Mouse (Mus musculus) neutrophil, adult 59 days (primary cell): Measurements from ENCODE around the gene Hspa2. TPM values are rescaled to one million over a fixed set of nuclear protein-coding genes. Genes with fewer than 3 reads are reported as not detected.

Experiments used
- total RNA-seq, 2 experiments: library from RNA; stranded (reverse); gene quantifications; 1 replicate in 1 of 2; 2 replicates in 1 of 2; pipeline ENCODE4 v1.2.4; 2023

The Hspa2 gene
- total RNA-seq = 1 to 10 TPM; 5.8 to 6.6 TPM

DNA sequence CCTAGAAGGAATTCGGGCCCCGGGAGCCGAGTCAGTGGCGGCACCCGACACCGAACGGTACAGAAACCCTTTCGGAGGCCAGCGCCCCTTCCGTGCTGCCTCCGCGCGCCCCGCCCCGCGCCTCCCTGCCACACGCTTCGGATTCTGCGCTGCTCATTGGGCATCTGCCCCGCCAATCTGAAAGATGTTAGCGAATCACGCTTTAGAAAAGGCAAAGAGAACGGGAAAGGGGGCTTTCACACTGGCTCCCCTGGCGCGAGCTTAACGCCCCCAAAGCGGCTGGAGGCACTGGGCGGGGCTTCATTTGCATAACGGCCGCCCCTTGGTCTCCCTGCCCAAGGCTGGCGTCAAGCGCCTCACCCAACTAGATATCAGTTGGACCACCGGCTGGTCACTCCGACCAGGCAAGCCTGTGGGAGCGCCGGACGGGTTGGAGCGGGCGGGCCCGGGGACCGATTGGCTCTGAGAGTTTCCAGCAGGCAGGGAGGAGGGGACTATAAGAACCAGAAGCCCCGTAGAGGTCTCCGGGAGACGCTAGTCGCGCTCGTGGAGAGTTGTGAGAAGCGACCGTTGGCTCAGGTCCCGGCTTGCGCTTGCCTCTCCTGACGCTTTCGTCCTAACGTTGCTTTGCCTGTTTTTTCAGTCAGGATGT lies at the start of gene Hspa2:
Gene Hspa2, plus strand, starts transcription at position 291 of the 652 bp plus-strand sequence.

DNA sequence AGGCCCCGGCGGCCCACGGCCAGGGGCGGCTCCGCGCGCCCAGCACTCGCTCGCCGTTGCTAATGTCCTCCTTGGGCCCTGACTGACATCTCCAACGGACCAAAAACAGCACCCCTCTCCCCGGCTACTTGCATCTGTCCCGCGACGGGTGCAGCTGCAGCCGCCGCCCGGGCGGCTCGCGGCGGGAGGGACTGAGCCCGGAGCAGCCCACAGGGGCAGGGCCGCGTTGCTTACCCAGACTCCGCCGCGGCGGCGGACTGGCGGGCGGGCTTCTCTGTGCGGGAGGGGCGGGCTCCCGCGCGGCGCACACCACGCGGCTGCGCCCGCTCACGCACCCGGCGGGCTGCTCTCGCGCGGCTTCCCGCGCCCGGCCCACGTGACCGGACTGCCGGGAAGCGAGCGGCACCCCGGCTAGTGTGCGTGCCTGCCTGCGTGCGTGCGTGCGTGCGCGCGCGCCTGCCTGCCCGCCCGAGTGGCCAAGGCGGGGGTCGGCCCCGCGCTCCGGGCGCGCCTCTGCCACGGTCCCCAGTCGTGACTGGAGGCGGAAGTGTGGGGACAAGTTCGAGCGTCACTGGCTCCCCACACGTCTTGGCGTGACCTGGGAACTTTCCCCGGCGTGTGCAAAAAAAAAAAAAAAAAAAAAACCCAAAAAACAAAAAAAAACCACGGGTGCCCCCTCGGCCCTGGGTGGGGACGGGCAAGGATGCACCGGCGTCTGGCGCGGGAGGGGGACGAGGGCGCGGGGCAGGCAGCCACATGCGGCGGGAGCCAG lies 34.6 kb upstream of the Hspa2 start, which contains the start of gene Zbtb25:
Gene Zbtb25, minus strand, starts transcription at position 397 of the 772 bp plus-strand sequence.

DNA sequence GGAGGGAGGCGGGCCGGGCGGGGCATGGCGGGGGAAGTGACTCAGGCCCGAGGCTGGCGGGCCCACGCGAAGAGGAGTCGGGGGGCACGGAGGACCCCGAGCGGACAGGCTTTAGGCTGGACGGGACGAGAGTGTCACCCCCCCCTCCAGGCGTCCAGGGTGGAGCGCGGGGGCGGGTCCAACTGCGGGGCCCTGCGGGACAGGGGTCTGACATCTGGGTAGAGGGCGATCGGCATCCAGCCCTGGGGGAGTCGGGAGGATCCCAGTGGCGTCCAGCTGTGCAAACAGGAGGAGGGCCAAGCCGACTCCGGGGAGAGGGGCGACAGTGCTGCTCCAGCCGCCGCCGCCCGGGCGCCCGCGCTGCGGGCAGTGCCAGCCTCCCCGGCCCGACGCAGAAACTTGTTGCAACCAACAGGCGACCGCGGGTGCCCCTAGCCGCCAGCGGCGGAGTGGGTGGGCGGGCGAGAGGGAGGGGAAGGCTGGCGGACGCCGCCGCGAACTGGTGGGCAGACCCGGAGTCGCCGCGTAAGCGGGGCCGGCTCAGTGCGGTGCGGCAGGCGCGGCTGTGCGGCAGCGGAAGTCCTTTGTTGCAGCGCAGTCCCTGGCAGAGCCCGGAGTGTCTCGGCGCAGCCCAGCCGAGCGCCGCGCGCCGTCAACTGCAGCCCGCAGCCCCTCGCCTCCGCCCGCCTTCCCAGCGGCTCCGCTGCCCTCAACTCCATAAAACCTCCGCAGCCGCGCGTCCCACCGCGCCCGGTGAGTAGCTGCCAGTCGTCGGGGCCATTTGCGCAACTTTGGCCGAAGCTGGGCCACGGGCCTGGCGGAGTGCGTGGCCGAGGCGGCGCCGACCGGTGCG lies 33.8 kb upstream of the Hspa2 start, which contains the start of gene Zbtb1:
Gene Zbtb1, plus strand, starts transcription at position 289 of the 853 bp plus-strand sequence.

DNA sequence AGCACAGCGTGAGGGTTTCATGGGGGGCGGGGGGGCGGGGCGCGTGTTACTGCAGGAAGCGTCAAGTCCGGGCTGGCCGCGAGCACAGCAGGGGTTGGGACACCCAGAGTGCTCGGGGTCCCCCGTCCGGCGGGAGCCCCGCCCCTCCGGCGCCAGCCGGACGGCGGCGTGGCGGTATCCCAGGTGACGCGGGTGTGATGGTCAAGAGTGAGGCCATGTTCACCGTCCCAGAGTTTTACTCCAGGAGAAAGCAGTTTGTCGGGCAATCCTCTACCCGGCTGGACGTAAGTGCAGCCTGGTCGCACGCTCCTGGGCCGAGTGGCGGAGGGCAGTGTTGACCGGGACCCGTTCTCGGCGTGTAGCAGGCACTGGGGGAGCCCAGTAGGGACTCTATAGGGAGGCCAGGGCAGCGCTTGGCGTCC lies 13.5 kb downstream of the Hspa2 start, which contains the start of gene Ppp1r36:
Gene Ppp1r36, plus strand, starts transcription at position 106 of the 422 bp plus-strand sequence.

Other genes starting within 250 kb of the Hspa2 start
- not detected for gene Esr2, start 226.9 kb upstream of the Hspa2 start, total RNA-seq
- not detected for gene Tex21, start 157.4 kb upstream of the Hspa2 start, total RNA-seq
- 10 to 100 TPM; 17.2 to 18.9 TPM for gene Mthfd1, start 148.9 kb upstream of the Hspa2 start, total RNA-seq
- gene Akap5, start 79.3 kb upstream of the Hspa2 start, total RNA-seq = under 1 TPM; 0.24 to 0.47 TPM
- gene Zbtb25, start 34.6 kb upstream of the Hspa2 start, total RNA-seq = 1 to 10 TPM; 6.3 to 7.2 TPM
- 1 to 10 TPM; 5.4 to 6.5 TPM for gene Zbtb1, start 33.9 kb upstream of the Hspa2 start, total RNA-seq
- under 1 TPM in 1 of 2 experiments, not detected in 1; 0.22 TPM for gene Ppp1r36, start 13.4 kb downstream of the Hspa2 start, total RNA-seq
- gene Plekhg3, start 126.7 kb downstream of the Hspa2 start, total RNA-seq = 100 to 1,000 TPM; 109 to 113 TPM